Comparison of ENCODE assay signal across 13 mouse cellular contexts in the genomic region with DNA sequence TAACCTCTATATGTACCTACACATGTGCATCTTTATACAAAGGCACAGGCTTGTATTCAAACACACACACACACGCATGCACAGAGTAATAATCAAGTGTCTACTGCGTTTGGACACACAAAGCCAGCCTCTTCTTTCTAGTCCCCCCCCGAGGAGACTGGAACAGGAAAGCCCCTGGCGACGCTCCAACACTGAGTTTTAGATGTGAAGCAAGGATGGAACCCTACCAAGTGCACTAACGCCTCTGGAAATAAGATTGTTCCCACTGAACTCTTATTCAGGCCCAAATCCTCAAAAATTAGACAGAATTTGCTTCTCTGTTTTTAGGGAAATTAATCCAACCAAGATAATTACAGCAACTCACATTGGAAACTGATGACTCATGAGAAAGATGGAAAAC.
DNase-seq lines count a peak whose midpoint lies in the region; ATAC-seq and TF ChIP-seq lines count a peak whose summit lies in the region.
"Had no signal": no experiment of that assay in that cellular context is flagged by ENCODE, and none has a peak within 500 bp of the region (broad histone marks: within the 10 kb centered on the region; RNA-seq: fewer than 3 reads in every experiment).

No protein-coding gene starts in this region.

- no peak overlapping the region for H3K4me2 ChIP-seq in heart, embryonic 12.5 days
- H3K4me2 ChIP-seq in heart, embryonic 15.5 days = no peak overlapping the region
- H3K4me2 ChIP-seq: liver, embryonic 15.5 days had no signal

- H3K27ac ChIP-seq in heart, embryonic 12.5 days (ENCODE audit: poor library complexity, severe bottlenecking) = no peak overlapping the region
- H3K27ac ChIP-seq in heart, embryonic 15.5 days = peak overlapping the region; percentile 68
- H3K27ac ChIP-seq in limb, embryonic 10.5 days = no peak overlapping the region
- H3K27ac ChIP-seq: forebrain, embryonic 10.5 days; liver, embryonic 15.5 days had no signal

- ATAC-seq in heart, embryonic 12.5 days (ENCODE audit: insufficient number of reproducible peaks, low FRiP score) = no peak
- ATAC-seq in Patski = no peak
- ATAC-seq in heart, embryonic 15.5 days (replicated peaks; ENCODE audit: insufficient number of reproducible peaks, insufficient read depth, low FRiP score, low read depth) = no peak

- 70% methylated on average over 6 of the region's 6 CpGs for WGBS in heart, embryonic 12.5 days
- 62% methylated on average over 6 of the region's 6 CpGs for WGBS in heart, embryonic 15.5 days
- WGBS in limb, embryonic 10.5 days = 93% methylated on average over 6 of the region's 6 CpGs

- H3K4me3 ChIP-seq in heart, embryonic 12.5 days = no peak overlapping the region
- H3K4me3 ChIP-seq in heart, embryonic 15.5 days = no peak overlapping the region
- H3K4me3 ChIP-seq in limb, embryonic 10.5 days = no peak overlapping the region
- H3K4me3 ChIP-seq: forebrain, embryonic 10.5 days; liver, embryonic 15.5 days had no signal

- peaks cover 44% of the 10 kb centered on the region for H3K4me1 ChIP-seq in heart, embryonic 12.5 days (replicated peaks)
- peaks cover 30% of the 10 kb centered on the region for H3K4me1 ChIP-seq in heart, embryonic 15.5 days (replicated peaks)
- peaks cover 7% of the 10 kb centered on the region for H3K4me1 ChIP-seq in limb, embryonic 10.5 days
- H3K4me1 ChIP-seq: liver, embryonic 15.5 days had no signal

- in situ Hi-C loops in Patski (cut with MboI; ENCODE audit: low pct_unique_long_range_greater_than_20kb) = no loop called here

- no peaks in the 10 kb centered on the region for H3K27me3 ChIP-seq in heart, embryonic 12.5 days (replicated peaks)
- H3K27me3 ChIP-seq in Patski = no peaks in the 10 kb centered on the region
- H3K27me3 ChIP-seq in heart, embryonic 15.5 days = no peaks in the 10 kb centered on the region
- H3K27me3 ChIP-seq in limb, embryonic 10.5 days (ENCODE audit: low read depth, poor library complexity, severe bottlenecking) = no peaks in the 10 kb centered on the region
- H3K27me3 ChIP-seq: liver, embryonic 15.5 days had no signal

- POLR2A ChIA-PET in Patski (lab: Charles Lee) = interaction anchor here (0.7 kb wide), 1 partner anchor 73 kb away, joined by 4 read pairs; no protein-coding TSS in a partner anchor

- no peak for TF ChIP-seq CTCF in Patski (IDR thresholded peaks at IDR 0.05)

- CTCF ChIA-PET in Patski (lab: Charles Lee) = interaction anchor here (1.0 to 2.0 kb wide), 4 partner anchors 11 to 111 kb away, joined by 3 to 6 read pairs (median 4); no protein-coding TSS in a partner anchor

- H3K9ac ChIP-seq in heart, embryonic 12.5 days = no peak overlapping the region
- H3K9ac ChIP-seq in heart, embryonic 15.5 days = no peak overlapping the region
- H3K9ac ChIP-seq: liver, embryonic 15.5 days had no signal

- H3K9me3 ChIP-seq in heart, embryonic 12.5 days (replicated peaks) = no peaks in the 10 kb centered on the region
- H3K9me3 ChIP-seq in heart, embryonic 15.5 days (replicated peaks) = no peaks in the 10 kb centered on the region
- no peaks in the 10 kb centered on the region for H3K9me3 ChIP-seq in limb, embryonic 10.5 days (replicated peaks)
- H3K9me3 ChIP-seq: forebrain, embryonic 10.5 days; liver, embryonic 15.5 days had no signal

- peaks cover 35% of the 10 kb centered on the region for H3K36me3 ChIP-seq in heart, embryonic 12.5 days
- peaks cover 9% of the 10 kb centered on the region for H3K36me3 ChIP-seq in heart, embryonic 15.5 days
- H3K36me3 ChIP-seq in limb, embryonic 10.5 days = peaks cover 78% of the 10 kb centered on the region

- DNase-seq in heart, adult 11 months = peak; percentile 91
- DNase-seq in lung, postnatal 10 days = peak; percentile 43
- DNase-seq in lung, postnatal 25 days (ENCODE audit: low spot score) = no peak
- peak; percentile 56 for DNase-seq in Patski (ENCODE audit: low read depth, low spot score)
- no peak for DNase-seq in limb, embryonic 10.5 days (ENCODE audit: low spot score)
- DNase-seq: cerebellum, adult 9-10 months; left cerebral cortex, postnatal 4 days; right cerebral cortex, postnatal 25 days; thymus, postnatal 25 days had no signal

Comparison
In these comparisons a context has a peak if more than half of its experiments do, and no peak if none do; other contexts are left out.
1. DNase-seq: peak in heart, adult 11 months (single experiment), lung, postnatal 10 days (single experiment) and Patski (single experiment); none in lung, postnatal 25 days (single experiment) and limb, embryonic 10.5 days (single experiment).